Mouse (Mus musculus) lung, postnatal 36 days (tissue): ENCODE results near the gene Mrpl53.

Source experiments
- DNase-seq: peaks from one replicate; pipeline ENCODE4 v3.0.0; 2022; ENCODE audit warnings: mixed read lengths

The Mrpl53 gene

DNA sequence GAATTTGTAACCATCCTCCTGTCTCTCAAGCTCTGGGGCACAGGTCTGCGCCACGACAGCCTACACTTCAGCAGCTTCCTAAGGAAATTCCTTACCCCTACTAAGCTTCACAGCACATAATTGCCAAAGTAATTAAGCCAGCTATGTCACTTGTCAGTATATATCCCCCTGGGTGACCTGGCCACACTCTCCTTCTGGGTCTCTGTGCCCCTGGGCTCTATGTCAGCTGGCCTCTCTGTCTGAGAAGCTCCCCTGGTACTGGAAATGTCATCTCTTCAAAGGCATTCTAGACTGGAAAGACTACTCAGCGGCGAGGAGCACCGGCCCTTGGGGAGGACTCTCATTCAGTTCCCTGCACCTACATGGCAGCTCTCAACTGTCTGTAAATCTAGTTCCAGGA lies 14.1 kb downstream of the Mrpl53 start:
- no peak for DNase-seq

DNA sequence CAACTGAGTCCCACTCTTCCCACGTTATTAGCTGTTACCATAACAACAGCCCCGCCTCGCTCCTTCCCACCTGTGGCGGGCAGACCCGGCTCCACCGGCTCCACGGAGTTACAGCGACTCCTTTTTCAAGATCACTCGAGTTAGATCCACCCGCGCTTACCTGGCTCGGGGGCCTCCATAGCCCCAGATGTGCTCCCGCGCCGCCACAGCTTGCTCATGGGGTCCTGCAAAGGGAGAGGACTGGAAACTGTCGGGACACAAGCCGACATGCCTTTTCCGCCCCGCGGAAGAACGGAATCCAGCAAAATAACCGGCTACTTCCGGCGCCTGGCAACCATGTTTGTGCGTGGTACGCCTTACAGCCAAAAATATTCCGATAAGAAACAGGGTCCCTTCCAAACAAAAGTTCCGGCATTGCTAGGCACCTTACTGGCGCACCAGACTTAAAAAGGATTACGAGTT lies 16.0 kb downstream of the Mrpl53 start:
- DNase-seq, result peak; percentile 96

DNA sequence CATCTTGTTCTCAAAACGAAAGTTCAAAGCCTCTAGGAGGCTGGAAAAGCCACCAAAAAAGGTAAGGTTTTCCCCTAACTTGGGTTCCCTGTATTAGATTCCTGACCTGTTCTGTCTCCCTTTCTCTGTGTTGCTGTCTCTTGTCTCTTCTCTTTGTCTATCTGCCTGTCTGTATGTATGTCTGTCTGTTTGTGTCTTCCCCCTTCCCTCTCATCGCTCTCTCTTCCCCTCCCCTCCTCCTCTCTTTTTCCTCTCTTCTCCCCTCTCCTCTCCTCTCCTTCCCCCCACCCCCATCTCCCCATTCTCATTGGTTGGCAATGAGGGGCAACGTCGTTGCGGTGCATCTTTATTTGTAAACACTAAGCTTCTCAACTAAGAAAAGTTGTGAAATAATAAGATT lies 16.5 kb downstream of the Mrpl53 start, which contains the start of gene Ino80b:
Gene Ino80b, minus strand, starts transcription at position 101 of the 400 bp plus-strand sequence.
- no peak for DNase-seq

DNA sequence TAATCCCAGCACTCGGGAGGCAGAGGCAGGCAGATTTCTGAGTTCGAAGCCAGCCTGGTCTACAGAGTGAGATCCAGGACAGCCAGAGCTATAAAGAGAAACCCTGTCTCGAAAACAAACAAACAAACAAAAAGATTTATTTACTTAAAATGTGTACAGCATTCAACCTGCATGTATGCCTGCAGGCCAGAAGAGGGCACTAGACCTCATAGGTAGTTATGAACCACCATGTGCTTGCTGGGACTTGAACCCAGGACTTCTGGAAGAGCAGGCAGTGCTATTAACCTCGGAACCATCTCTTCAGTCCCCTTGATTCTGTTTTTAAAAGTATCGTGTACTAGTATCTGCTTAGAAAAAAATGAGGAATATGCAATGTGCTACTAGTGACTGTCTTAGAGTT lies 18.6 kb downstream of the Mrpl53 start:
- DNase-seq, result no peak

DNA sequence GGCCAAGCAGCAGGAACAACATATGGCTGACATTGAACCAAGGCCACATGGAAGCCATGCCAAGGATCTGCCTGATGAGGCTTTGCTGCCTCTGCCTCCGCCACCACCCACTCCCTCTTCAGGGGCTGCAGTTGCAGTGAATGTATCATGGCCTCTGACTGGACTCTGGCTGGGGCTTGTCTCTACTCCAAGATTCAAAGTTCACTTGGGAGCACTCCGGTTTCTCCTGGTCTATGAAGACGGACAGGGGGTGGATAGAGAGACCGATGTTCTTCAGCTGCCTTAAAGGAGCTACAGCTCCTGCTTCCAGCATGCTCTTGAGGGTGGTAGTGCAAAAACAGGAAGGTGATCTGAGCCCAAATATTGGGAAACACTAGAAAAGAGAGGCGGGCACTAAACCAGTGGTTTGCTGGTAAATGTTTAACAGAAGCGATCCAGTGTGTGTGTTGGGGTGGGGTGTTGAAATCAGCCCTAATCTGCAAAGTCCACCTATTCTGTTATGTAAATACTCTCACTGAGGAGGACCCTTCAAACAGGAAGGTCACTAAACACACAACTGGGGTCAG lies 22.7 kb downstream of the Mrpl53 start:
- peak; percentile 79 for DNase-seq

DNA sequence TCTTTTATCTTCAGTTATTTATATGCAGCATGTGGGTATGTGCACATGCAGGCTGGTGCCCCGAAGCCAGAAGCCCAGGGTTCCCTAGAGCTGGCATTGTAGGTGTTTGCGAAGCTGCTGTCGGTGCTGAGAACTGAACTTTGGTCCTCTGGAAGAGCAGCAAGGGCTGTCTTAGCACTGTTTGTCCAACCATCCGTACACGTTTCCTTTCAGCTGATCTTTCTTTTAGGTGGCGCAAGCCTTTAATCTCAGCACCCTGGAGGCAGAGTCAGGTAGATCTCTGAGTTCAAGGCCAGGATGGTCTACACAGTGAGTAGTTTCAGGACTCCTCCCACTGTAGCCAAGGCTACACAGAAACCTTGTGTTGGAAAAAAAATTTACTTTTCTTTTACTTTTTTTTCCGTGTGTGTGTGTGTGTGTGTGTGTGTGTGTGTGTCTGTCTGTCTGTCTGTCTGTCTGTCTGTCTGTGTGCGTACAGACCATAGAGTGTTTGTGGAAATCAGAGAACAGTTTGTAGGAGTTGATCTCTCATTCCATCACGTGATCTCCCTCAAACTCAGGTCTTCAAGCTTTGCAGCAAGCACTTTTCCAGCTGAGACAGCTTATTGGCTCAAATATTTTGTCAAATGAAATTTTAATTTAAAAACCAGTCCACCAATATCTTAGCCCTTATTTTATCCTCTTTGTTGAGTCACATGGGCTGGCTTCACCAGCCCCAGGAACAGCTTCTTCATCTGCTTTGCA lies 23.5 kb downstream of the Mrpl53 start:
- DNase-seq, result no peak

DNA sequence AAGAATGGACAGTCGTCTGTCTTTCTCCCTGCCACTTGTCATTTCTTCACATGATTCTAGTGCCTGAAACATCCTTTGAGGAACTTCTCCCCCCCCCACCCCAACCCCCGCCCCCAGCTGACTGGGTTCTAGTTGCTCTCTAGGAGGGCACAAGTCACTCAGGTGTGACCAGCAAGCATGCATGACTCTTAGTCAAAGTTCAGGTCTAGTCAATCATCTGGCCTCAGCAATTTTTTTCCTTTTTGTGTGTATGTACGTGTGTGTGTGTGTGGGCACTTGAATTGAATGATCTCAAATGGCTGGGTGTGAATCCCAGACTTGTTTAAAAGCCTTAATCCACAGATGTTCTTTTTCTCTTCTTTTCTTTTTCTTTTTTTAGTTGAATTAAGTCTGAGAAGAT lies 25.4 kb downstream of the Mrpl53 start:
- DNase-seq, result no peak

DNA sequence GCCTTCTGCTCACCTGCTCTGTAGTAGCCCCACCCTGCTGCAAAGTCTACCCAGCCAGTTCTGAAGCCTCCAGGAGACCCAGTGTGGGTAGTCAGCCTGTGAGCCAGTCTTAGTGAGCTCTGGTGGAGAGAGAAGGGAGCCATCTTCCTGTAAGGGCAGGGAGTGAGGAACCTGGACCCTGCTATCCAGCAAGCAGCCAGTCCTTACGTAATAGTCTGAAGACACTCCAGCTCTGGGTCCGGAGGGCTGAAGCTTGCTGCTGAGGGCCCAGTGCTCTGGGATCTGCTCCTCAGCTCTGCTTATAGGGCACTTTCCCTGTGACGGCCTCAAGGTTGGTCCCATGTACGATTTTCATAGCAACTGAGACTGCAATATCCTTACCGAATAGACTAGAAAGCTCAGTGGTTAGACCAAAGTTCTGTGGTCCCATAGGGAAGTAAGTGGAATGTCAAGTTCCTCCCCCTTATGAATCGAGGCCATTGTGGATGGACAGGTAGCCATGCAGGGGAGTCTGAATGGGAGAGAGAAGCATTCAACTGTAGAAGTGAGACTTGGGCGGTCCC lies 26.2 kb downstream of the Mrpl53 start, which contains the start of gene Rtkn:
Gene Rtkn, plus strand, starts transcription at position 513 of the 563 bp plus-strand sequence.
- no peak for DNase-seq

DNA sequence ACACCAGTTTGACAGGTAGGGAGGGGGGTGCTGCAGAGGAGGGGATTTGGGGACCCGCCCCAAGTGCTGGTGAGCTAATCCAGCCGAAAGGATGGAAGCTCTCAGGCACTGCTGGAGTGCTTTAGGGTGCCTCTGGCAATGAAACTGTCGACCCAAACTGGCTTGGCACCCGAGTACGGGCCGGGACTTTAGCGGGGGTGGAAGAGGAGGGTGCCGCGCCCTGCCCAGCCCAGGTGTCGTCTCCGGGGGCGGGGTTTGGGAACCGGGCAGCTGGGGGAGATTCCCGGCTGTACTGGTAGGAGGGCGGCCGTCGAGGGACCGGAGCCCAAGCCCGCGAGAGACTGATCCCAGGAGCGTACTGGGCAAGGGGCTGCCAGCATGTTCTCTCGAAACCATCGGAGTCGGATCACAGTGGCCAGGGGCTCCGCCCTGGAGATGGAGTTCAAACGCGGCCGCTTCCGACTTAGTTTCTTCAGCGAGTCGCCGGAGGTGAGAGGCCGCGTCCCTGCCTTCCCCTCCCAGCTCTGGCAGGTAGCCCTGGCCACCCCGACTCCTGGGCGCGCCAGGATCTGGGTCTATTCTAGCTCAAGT lies 26.8 kb downstream of the Mrpl53 start:
- DNase-seq, result peak; percentile 73

DNA sequence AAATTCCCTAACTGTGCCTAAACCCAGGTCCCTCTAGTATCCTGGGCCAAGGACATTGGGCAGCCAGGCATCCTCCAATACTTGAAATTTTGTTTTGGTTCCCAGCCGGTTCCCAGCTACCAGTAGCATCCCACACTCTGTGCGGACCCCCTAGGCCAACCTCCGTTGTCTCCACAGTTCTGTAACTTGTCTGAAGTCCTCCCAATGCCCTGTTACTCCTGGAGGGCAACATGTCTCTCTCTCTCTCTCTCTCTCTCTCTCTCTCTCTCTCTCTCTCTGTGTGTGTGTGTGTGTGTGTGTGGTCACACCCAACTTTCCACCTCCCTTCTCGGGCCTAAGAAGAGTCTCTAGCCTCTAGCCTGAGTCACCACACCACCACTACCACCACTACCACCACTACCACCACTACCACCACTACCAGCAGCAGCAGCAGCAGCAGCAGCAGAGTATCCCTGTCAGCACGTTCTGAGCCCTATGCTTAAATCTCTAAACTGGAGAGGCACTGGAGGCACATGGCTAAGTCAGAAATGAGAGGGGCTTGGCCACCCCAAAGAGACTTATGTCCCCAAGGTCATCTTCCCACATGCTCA lies 27.5 kb downstream of the Mrpl53 start:
- DNase-seq, result no peak

DNA sequence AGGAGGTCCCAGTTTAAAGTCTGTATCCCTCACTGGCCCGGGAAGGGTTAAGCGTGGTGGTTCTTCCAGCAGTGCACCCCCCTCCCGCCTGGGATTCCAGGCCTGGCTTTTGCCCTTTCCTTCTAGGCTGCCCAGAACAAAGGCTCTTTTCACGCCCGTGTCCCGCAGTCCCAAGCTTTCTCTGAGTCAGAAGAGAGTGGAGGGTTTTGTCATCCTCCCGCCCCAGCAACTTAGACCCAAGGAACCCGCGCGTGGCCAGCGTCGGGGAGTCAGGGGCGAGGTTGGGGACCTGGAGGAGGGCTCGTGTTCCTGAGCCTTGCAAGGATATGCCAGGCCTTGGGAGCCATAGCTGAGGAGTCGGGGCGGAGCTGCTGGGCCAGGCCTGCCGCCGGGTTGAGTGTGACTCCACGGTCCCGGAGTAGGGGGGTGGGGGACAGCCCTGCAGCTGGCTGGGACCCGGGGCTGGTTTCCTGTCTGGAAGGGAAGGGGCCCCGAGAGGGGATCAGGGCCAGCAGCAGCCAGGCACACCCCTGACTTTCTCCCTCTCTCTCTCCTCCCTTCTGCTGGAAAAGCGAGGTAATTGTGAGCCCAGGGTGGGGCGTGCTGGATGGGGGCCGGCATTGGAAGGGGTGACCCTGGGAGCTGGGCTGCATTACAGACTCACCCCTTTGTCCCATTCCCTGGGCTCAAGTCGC lies 28.2 kb downstream of the Mrpl53 start:
- DNase-seq, result peak; percentile 61

DNA sequence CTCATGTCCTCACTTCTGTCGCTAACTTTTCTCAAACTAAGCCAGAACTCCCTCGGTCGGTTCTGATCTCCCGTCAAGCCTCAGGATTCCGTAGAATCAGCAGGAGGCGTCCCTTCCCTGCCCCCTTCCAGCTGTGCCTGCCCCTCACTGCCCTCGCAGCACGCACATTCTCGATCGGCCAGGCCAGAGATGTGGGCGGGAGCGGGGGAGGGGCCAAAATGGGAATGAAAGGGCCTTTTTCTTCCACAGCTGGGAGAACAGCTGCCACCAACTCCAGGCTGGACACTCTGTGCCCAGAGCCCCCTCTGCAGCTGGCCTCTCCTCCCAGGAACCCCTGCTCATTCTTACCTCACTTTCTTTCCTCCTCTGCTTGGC lies 28.7 kb downstream of the Mrpl53 start:
- peak; percentile 93 for DNase-seq

DNA sequence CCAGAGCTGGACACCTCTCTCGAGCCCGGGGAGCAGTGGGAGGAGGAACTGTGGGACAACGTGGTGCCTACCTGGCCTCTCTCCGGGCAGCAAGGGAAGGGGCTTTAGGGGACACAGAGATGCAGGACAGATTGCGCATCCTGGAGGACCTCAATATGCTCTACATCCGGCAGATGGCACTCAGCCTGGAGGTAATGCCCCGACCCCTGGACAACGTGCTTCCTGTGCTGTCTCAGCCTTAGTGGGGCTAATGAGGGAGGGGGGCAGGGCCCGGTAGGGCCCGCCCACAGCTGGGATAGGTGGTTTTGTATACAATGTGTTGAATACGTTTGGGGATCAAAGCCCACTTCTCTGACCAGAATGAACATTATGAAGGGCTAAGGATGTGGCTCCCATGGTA lies 29.2 kb downstream of the Mrpl53 start:
- DNase-seq, result no peak

DNA sequence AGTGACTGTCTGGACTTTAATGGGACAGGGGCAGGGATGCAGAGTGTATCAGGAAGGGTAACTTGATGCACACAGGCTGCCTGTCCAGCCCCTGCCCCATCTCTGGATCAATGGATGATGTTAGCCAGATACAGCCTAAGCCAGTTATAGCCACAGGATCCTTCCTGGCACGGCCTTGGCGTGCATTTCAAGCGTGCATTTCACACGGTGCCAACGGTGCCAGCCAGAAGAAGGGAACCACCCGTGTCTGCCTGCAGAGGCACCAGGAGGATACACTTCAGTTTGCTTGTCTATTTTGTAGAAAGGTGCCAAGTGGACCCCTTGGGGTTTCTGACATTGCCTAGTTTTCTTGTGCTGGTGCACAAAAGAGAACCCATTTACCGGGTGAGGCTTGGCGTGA lies 31.2 kb downstream of the Mrpl53 start:
- DNase-seq, result no peak

DNA sequence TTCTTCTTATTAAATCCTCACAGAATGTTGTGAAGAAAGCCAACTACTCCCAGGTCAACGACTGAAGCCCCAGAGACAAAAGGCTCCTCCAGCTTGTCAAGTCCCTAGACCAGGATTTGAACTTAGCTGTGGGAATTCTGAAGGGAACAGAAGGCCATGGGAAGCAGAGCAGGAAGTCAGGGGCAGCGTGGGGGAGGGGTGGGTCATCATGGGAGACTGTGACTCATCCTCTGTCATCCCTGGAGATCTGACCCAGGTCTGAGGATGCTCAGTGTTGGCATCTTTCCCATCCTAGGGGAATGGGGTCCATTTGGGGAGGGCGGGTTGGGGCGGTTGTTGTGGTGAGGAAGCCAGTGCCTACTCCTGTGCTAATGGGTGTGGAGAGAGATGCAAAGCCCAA lies 32.8 kb downstream of the Mrpl53 start:
- DNase-seq, result no peak

DNA sequence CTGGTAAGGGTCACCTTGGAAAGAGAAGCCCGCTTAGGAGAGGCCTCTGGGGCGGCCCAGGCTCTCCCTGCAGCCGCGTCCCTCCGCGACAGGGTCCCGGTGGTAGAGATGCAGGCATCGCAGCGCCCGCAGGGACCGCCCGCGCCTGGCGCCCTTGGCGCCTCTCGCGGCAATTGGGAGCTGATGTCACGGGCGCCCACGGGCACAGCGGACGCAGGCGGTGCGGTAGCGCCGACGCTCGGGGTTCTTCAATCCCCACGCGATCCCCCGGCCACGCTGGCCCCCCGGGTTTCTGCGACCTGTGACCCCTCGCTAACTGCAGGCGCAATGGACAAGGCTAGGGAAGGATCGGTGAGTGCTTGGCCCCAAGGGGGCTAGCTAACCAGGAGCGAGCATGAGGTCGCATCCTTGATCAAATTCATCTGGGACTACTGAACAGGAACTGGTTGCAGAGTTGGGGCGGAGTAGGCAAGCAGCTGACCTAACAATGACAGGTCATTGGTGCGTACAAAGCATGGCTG lies 33.4 kb downstream of the Mrpl53 start:
- no peak for DNase-seq

DNA sequence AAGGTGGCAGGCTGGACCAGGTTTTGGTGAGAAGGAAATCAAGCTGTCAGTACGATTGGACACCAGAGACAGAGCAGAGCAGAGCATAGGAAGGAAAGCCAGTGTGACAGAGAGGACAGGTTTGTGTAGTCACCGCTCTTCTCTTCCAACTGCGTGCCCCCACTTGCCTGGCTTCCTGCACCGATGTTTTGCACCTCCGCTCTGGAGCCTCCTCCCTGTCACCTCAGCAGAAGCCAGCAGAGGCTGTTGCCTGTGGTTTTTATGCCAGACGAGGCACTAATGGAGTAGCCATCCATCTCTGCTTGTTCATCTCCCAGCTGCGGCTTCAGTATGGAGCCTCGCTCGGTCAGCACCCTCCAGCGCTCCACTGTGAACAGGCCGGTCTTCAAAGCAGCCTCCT lies 34.0 kb downstream of the Mrpl53 start:
- no peak for DNase-seq

DNA sequence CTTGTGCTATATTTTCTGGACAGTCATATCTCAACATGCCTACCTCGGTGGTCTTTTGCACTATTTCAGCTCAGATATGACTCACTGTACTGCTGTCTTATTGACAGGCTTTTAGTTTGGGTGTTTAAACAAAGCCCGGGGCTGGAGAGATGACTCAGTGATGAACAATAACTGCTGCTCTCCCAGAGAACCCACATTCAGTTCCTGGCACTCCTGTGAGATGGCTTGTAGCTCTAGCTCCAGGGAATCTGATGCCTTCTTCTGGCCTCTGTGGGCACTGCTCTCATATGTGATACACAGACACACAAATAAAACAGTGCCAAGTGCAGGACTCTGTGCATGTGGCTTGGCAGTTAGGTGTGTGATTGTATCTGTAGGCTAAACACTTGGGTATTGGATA lies 36.4 kb downstream of the Mrpl53 start:
- DNase-seq, result no peak

DNA sequence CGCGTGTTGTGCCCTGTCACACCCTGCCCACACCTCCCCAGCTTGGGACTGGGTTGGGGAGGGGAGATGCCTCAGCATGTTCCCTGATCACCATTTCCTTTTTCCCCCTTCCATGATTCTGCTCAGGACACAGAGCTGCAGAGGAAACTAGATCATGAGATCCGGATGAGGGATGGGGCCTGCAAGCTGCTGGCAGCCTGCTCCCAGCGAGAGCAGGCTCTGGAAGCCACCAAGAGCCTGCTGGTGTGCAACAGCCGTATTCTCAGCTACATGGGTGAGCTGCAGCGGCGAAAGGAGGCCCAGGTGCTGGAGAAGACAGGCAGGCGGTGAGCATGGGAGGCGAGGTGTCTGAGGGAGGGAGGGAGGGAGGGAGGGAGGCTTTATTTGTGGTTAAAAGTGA lies 37.0 kb downstream of the Mrpl53 start:
- no peak for DNase-seq

DNA sequence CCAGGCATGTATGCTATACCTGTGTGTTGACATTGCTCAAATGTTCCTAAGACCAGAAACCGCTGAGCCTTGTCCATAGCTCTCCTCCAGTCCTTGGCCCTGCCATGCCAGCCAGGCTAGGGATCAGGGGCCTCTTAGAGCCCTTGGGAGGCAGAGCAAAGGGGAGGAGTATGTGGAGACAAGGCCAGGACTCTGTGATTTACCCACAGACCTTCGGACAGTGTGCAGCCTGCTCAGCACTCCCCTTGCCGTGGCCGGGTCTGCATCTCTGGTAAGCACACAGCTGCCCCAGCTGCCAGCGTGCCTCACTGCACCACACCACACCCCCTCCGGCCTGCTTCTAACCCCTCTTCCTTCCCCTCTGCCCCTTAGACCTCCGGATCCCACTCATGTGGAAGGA lies 38.4 kb downstream of the Mrpl53 start:
- DNase-seq, result no peak

DNA sequence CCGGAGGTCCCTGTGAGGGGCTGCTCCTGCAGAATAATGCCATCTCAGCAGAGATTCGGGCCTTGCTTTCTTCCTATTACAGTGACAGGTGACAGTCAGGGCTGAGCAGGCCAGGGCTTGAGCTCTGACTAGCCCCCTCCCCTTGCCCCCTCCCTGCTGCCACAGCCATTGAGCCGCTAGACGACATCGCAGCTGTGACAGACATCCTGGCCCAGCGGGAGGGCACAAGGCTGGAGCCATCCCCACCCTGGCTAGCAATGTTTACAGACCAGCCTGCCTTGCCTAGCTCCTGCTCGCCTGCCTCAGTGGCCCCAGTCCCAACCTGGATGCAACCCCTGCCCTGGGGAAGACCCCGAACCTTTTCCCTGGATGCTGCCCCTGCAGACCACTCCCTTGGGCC lies 42.9 kb downstream of the Mrpl53 start:
- DNase-seq, result no peak

DNA sequence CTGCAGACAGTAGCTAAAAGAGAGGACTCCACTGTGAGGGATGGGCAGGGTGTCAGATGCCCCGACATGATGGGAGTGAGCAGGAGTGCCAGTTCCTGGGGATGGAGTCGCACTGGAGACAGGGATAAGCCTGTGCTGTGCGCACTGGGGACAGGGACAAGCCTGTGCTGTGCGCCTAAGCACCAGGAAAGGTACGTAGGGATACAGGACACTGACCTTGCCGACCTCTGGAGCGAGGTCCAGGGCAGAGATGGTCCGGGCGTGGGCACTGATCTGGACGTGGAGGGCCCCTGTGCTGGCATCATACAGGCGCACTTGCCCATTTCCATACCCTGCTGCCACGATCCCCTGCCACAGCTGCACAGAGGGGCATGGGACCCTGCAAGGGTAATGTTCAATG lies 44.2 kb downstream of the Mrpl53 start:
- no peak for DNase-seq

DNA sequence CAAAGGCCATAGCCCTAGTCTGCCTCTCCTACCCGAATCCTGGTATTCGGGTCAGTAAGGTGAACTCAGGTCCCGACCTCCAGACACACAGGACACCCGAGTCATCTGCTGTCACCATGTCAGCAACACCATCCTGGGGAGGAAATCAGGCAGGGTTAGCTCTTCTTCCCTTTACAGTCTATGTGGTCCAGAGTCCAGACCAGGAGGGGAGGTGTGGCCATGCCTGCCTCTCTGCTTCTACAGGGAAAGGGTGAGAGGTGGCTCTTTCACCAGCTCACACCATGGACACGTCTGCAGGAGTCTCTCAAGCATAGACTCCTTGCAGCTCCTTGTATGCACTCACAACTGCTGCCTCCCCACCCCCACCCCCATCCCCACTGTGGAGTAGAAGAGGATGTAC lies 44.6 kb downstream of the Mrpl53 start:
- no peak for DNase-seq
